Comparison of ENCODE assay signal across 7 mouse cellular contexts in genomic region chr3:100685763-100686370, GRCm38 (mm10). TPM values are rescaled to one million over a fixed set of nuclear protein-coding genes. Genes with fewer than 3 reads are reported as not detected.
DNase-seq lines count a peak whose midpoint lies in the region; ATAC-seq lines count a peak whose summit lies in the region.

No protein-coding gene starts in this region.

- H3K4me3 ChIP-seq in intestine, embryonic 15.5 days (replicated peaks): peak overlapping the region; percentile 86
- H3K4me3 ChIP-seq in limb, embryonic 13.5 days: peak overlapping the region; percentile 85
- H3K4me3 ChIP-seq in midbrain, embryonic 14.5 days (replicated peaks; ENCODE audit: low read depth, low read length): peak overlapping the region; percentile 80

- intact Hi-C loops in gastrocnemius, postnatal 36 days (cut with DNase I): loop anchor here (5.0 kb wide), 1 partner anchor 199 kb away; the partner anchor contains the start of gene Tent5c

- DNase-seq in adrenal gland, adult 8-10 months: peak; percentile 62
- DNase-seq in embryo, embryonic 10.5 days (ENCODE audit: low spot score): peak; percentile 79
- peak; percentile 54 to 73 for DNase-seq in gastrocnemius, postnatal 36 days
- DNase-seq in midbrain, embryonic 14.5 days: peak; percentile 88
- peak; percentile 79 for DNase-seq in spleen, adult 12 weeks (ENCODE audit: low spot score)

- H3K9ac ChIP-seq in intestine, embryonic 15.5 days: peak overlapping the region; percentile 91
- peak overlapping the region; percentile 94 for H3K9ac ChIP-seq in limb, embryonic 13.5 days
- peak overlapping the region; percentile 91 for H3K9ac ChIP-seq in midbrain, embryonic 14.5 days (replicated peaks; ENCODE audit: low read length)

- H3K27me3 ChIP-seq in intestine, embryonic 15.5 days (replicated peaks): no peaks in the 10 kb centered on the region
- no peaks in the 10 kb centered on the region for H3K27me3 ChIP-seq in limb, embryonic 13.5 days
- no peaks in the 10 kb centered on the region for H3K27me3 ChIP-seq in midbrain, embryonic 14.5 days (ENCODE audit: control insufficient read depth, insufficient read depth, low read length)

- H3K4me2 ChIP-seq in intestine, embryonic 15.5 days (replicated peaks): peak overlapping the region; percentile 75
- peak overlapping the region; percentile 93 for H3K4me2 ChIP-seq in limb, embryonic 13.5 days (replicated peaks)
- peak overlapping the region; percentile 83 for H3K4me2 ChIP-seq in midbrain, embryonic 14.5 days (ENCODE audit: low read length)

- under 1% methylated on average over 77 of the region's 77 CpGs for WGBS in intestine, embryonic 15.5 days
- under 1% methylated on average over 77 of the region's 77 CpGs for WGBS in limb, embryonic 13.5 days
- under 1% methylated on average over 73 of the region's 77 CpGs for WGBS in midbrain, embryonic 14.5 days

- H3K27ac ChIP-seq in intestine, embryonic 15.5 days: peak overlapping the region; percentile 96
- peak overlapping the region; percentile 97 for H3K27ac ChIP-seq in limb, embryonic 13.5 days
- H3K27ac ChIP-seq in midbrain, embryonic 14.5 days (replicated peaks; ENCODE audit: low read depth, low read length): peak overlapping the region; percentile 99

- peak; percentile 90 for ATAC-seq in intestine, embryonic 15.5 days
- ATAC-seq in limb, embryonic 13.5 days (ENCODE audit: low FRiP score, low read depth): peak; percentile 85
- peak; percentile 89 for ATAC-seq in midbrain, embryonic 14.5 days (ENCODE audit: low FRiP score, low TSS enrichment)

- no peaks in the 10 kb centered on the region for H3K36me3 ChIP-seq in intestine, embryonic 15.5 days
- H3K36me3 ChIP-seq in limb, embryonic 13.5 days: no peaks in the 10 kb centered on the region
- H3K36me3 ChIP-seq in midbrain, embryonic 14.5 days (ENCODE audit: control insufficient read depth, insufficient read depth, low read length): no peaks in the 10 kb centered on the region

- H3K4me1 ChIP-seq in intestine, embryonic 15.5 days (replicated peaks): peaks cover 7% of the 10 kb centered on the region
- H3K4me1 ChIP-seq in limb, embryonic 13.5 days: peaks cover 33% of the 10 kb centered on the region
- H3K4me1 ChIP-seq in midbrain, embryonic 14.5 days (ENCODE audit: control insufficient read depth, insufficient read depth, low read length): peaks cover 25% of the 10 kb centered on the region

- no peaks in the 10 kb centered on the region for H3K9me3 ChIP-seq in intestine, embryonic 15.5 days
- no peaks in the 10 kb centered on the region for H3K9me3 ChIP-seq in limb, embryonic 13.5 days
- H3K9me3 ChIP-seq in midbrain, embryonic 14.5 days (ENCODE audit: control insufficient read depth, low read length): no peaks in the 10 kb centered on the region

RNA-seq across cellular contexts. Expression of gene Man1a2, which starts 0.6 kb away (rescaled TPM):
- total RNA-seq in adrenal gland, adult 8-10 months (2022): 100 to 1,000 TPM in 3 of 4 experiments, 10 to 100 TPM in 1; 99.9 to 119 (median 108) TPM
- 10 to 100 TPM; 23.4 to 23.6 TPM for total RNA-seq in gastrocnemius, postnatal 36 days (2021)
- polyA plus RNA-seq in intestine, embryonic 15.5 days (2015; fragmentation: Nextera tagmentation; extraction: Ambion mirVana): 84.1 and 88.8 TPM in 2 replicates
- polyA plus RNA-seq in limb, embryonic 13.5 days (2015; fragmentation: Nextera tagmentation; extraction: Ambion mirVana): 70.0 and 73.1 TPM in 2 replicates
- polyA plus RNA-seq in midbrain, embryonic 14.5 days (2014; fragmentation: Nextera tagmentation; extraction: Ambion mirVana): 44.0 and 55.3 TPM in 2 replicates

Comparison
In these comparisons a context has a peak if more than half of its experiments do, and no peak if none do; other contexts are left out.
1. Peak in every context shown above with its lines: DNase-seq, ATAC-seq, H3K4me3 ChIP-seq and H3K27ac ChIP-seq.